Mouse (Mus musculus) E14TG2a.4 (cell line): ENCODE data around the gene Rab4b.

Source experiments
- H3K27me3 ChIP-seq: 2 replicates; pipeline ENCODE4 v1.6.1; 2014; ENCODE audit warnings: low read length, control low read depth; ENCODE audit not compliant: insufficient read depth
- H3K36me3 ChIP-seq: 2 replicates; pipeline ENCODE4 v1.6.1; 2014; ENCODE audit warnings: low read length, control low read depth; ENCODE audit not compliant: insufficient read depth
- H3K4me1 ChIP-seq: replicated peaks from 2 replicates; pipeline ENCODE4 v1.6.1; 2014; ENCODE audit warnings: low read depth, low read length, control low read depth
- H3K4me3 ChIP-seq: replicated peaks from 2 replicates; pipeline ENCODE4 v1.5.1; 2014; ENCODE audit warnings: mild to moderate bottlenecking, low read length
- H3K9me3 ChIP-seq: 2 replicates; pipeline ENCODE4 v1.6.1; 2014; ENCODE audit warnings: low read length, control low read depth
- CTCF ChIP-seq: conservative IDR thresholded peaks from 2 replicates; pipeline ENCODE4 v1.5.1; 2014; ENCODE audit warnings: low read length
- NANOG ChIP-seq: IDR thresholded peaks from 2 replicates; pipeline ENCODE4 v1.6.1; 2014; ENCODE audit warnings: borderline replicate concordance, low read length, mixed read lengths
- POU5F1 ChIP-seq: IDR thresholded peaks from 2 replicates; pipeline ENCODE4 v1.6.1; 2014; ENCODE audit warnings: low read length, borderline replicate concordance

The Rab4b gene

DNA sequence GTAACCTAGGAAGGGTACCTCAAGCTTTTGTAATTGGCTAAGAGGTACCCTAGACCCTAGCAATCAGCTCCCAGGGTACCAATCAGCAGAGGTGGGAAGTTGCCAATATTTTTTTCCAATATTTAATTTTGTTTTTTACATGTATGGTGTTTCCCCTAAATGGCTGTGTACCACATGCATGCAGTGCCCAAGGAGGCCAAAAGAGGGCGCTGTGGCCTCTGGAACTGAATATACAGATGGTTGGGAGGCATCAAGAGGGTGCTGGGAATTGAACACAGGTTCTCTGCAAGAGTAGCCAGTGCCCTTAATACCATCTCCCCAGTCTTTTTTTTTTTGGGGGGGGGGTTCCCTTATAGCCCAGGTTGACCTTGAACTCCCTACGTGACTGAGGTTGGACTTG lies 47.3 kb downstream of the Rab4b start:
- H3K4me3 ChIP-seq: peak overlapping the region; percentile 61
- H3K9me3 ChIP-seq: peaks cover 6% of the 10 kb centered on the region
- H3K36me3 ChIP-seq: no peaks in the 10 kb centered on the region
- peak; percentile 81 for TF ChIP-seq CTCF
- no peak for TF ChIP-seq POU5F1
- no peak for TF ChIP-seq NANOG
- H3K4me1 ChIP-seq: peaks cover 28% of the 10 kb centered on the region
- no peaks in the 10 kb centered on the region for H3K27me3 ChIP-seq

DNA sequence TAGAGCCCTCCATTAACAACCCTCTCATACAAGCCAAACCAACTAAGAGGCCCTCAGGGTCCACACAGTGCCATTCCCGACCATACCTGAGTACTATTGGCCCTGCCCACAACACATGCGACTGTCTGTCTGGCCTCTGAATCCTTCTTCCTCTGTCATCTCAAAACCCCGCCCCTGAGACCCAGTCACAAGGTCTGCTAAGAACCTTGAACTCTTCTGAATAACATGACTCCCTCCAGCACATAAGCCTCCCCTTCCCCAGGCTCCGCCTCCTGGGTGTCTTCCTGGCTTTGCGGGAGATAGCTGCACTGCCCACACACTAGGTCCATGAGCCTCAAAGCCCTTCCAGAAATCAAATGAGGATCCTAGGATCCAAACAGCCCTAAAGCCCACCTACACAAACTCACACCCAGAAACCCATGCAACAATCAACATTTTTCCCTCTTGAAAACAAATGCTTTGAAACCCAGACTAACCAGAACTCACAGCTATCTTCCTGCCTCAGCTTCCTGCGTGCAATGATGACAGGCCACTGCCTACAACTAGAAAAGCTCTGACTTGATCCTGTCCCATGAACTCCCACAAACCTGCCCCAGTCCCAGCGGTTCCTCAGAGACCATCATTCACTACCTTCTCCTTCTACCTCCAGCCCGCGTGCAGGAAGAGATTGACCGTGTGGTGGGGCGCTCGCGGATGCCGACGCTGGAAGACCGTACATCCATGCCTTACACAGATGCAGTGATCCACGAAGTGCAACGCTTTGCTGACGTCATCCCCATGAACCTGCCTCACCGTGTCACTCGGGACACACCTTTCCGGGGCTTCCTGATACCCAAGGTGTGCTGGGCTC lies 48.0 kb downstream of the Rab4b start:
- Histone ChIP-seq H3K36me3 (no peaks in the 10 kb centered on the region), H3K27me3 (no peaks in the 10 kb centered on the region), H3K9me3 (peaks cover 6% of the 10 kb centered on the region), H3K4me3 (peak overlapping the region; percentile 61), H3K4me1 (peaks cover 25% of the 10 kb centered on the region)
- TF ChIP-seq NANOG (no peak), POU5F1 (no peak), CTCF (no peak)

GRCm38 (mm10) chr7:27129811-27130210 lies 48.9 kb downstream of the Rab4b start:
- H3K4me3 ChIP-seq: no peak overlapping the region
- H3K36me3 ChIP-seq: no peaks in the 10 kb centered on the region
- H3K27me3 ChIP-seq: no peaks in the 10 kb centered on the region
- no peak for TF ChIP-seq CTCF
- no peak for TF ChIP-seq POU5F1
- TF ChIP-seq NANOG: no peak
- peaks cover 6% of the 10 kb centered on the region for H3K9me3 ChIP-seq
- peaks cover 25% of the 10 kb centered on the region for H3K4me1 ChIP-seq

GRCm38 (mm10) chr7:27128946-27129345 lies 49.8 kb downstream of the Rab4b start:
- no peak for TF ChIP-seq POU5F1
- no peak for TF ChIP-seq NANOG
- no peak for TF ChIP-seq CTCF

GRCm38 (mm10) chr7:27128162-27128561 lies 50.5 kb downstream of the Rab4b start:
- Histone ChIP-seq H3K4me1 (peaks cover 17% of the 10 kb centered on the region), H3K27me3 (no peaks in the 10 kb centered on the region), H3K4me3 (no peak overlapping the region), H3K36me3 (no peaks in the 10 kb centered on the region), H3K9me3 (peaks cover 6% of the 10 kb centered on the region)
- TF ChIP-seq POU5F1 (no peak), CTCF (peak; percentile 91)

More at GRCm38 (mm10) chr7:27128946-27129345, 49.8 kb downstream of the Rab4b start:
- Histone ChIP-seq H3K36me3 (no peaks in the 10 kb centered on the region), H3K4me1 (peaks cover 24% of the 10 kb centered on the region), H3K4me3 (no peak overlapping the region), H3K9me3 (peaks cover 6% of the 10 kb centered on the region), H3K27me3 (no peaks in the 10 kb centered on the region)

DNA sequence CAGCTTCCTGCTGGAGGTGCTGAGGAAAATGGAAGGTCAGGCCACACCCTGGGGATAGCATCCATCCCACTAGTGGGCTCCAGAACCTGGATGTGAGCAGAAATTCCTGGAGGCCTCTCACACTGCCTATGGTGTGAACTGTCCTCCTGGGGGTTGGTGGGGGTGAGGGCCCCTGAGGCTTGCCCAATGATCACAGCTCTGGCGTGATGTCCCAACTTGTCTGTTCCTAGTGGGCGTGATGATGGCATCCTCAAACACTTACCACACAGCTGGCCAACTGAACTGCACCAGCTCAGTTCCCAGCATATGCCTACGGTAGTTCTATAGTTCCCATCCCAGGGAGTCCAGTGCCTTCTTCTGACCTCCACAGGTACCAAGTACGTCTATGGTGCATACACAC lies 53.7 kb downstream of the Rab4b start:
- no peak for TF ChIP-seq NANOG
- no peak for TF ChIP-seq CTCF
- TF ChIP-seq POU5F1: no peak

GRCm38 (mm10) chr7:27124305-27124832 lies 54.3 kb downstream of the Rab4b start:
- TF ChIP-seq NANOG (no peak), CTCF (no peak), POU5F1 (no peak)
- H3K9me3 ChIP-seq: no peaks in the 10 kb centered on the region; the same call in 1 of the 2 replicates
- no peaks in the 10 kb centered on the region for H3K27me3 ChIP-seq
- no peaks in the 10 kb centered on the region for H3K4me1 ChIP-seq
- H3K36me3 ChIP-seq: no peaks in the 10 kb centered on the region
- no peak overlapping the region for H3K4me3 ChIP-seq

More for the DNA sequence above, 53.7 kb downstream of the Rab4b start:
- no peaks in the 10 kb centered on the region for H3K36me3 ChIP-seq
- no peaks in the 10 kb centered on the region for H3K27me3 ChIP-seq
- H3K4me3 ChIP-seq: no peak overlapping the region
- no peaks in the 10 kb centered on the region; the same call in 1 of the 2 replicates for H3K9me3 ChIP-seq
- no peaks in the 10 kb centered on the region for H3K4me1 ChIP-seq

DNA sequence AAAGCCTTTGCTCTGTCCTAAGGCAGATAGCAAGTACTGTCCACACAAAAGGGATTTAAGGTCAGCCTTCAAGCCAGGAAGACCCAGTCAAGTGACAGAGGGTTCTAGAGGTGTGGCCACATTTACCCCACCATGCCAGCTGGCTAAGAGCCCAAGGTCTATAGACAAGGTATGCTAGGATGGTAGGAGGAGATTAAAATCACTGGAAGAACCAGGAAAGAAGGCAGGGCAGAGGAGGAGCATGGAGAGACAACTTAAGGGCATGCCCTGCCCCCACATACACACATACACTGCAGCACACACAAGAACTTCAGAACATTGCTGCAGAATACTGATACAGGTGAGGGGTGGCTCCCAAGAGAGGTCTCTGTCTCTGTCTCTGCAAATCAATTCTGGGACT lies 59.0 kb downstream of the Rab4b start, which contains the start of gene Cyp2f2:
TSS of gene Cyp2f2 (plus strand) at position 234 of the 400 bp plus-strand sequence.
- no peak for TF ChIP-seq NANOG
- Histone ChIP-seq H3K9me3 (no peaks in the 10 kb centered on the region), H3K36me3 (no peaks in the 10 kb centered on the region), H3K27me3 (no peaks in the 10 kb centered on the region), H3K4me1 (peaks cover 9% of the 10 kb centered on the region), H3K4me3 (no peak within 1 kb of the TSS)
